Mouse (Mus musculus): ENCODE measurements around the gene Flot2. TPM values are rescaled to one million over a fixed set of nuclear protein-coding genes. Genes with fewer than 3 reads are reported as not detected.
A peak's percentile ranks its signal among the peaks of the same experiment; 100 is the strongest.

Flot2 gene
- total RNA-seq, 2 experiments from 2014 or later = 22.5 to 31.5 TPM

- ATAC-seq (replicated peaks; ENCODE audit: low FRiP score, poor library complexity, severe bottlenecking) = peak; percentile 91
These were observed 22.4 kb downstream of the Flot2 start for GRCm38 (mm10) chr11:78059833-78060757.

DNA sequence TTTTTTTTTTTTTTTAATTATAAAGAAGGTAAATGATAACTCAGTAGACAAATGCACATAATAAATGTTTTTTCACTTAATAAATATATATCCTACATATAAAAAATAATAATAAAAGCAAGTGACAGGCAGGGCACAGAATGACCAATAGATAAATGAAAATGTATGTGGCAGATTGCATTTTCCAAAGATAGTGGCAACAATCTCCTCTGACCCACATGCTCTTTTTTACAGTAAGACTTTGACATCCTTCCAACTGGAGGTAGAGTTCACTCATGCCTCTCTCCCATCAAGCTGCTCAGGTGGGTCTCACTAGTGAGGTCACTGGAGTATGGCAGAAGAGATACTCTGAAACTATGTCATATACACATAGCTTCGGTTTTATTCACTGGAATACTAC lies 24.8 kb downstream of the Flot2 start:
- no peak for ATAC-seq (replicated peaks; ENCODE audit: low FRiP score, poor library complexity, severe bottlenecking)

DNA sequence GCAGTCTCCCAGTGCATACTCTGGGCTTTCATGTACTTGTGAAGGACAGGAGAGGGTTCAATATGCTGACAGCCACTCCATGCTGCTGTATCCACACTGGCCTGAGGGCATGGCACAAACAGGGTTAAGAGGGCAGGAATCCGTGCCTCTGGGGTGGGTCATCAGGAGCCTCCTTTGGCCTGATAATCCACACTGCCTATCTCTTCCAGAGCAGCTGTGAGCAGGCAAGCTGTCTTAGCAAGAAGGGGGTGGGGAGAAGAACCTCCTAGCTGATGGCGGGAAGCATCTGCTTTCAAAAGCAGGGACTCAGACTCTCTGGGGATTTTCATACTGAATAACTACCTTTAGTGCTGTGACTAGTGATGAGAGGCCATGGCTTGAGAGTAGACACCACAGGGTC lies 28.2 kb downstream of the Flot2 start:
- ATAC-seq (replicated peaks; ENCODE audit: low FRiP score, poor library complexity, severe bottlenecking) = peak; percentile 72

- no peak for ATAC-seq (replicated peaks; ENCODE audit: low FRiP score, poor library complexity, severe bottlenecking)
These were observed 28.9 kb downstream of the Flot2 start for GRCm38 (mm10) chr11:78066641-78067040.

GRCm38 (mm10) chr11:78067566-78067965 lies 29.8 kb downstream of the Flot2 start:
- ATAC-seq (replicated peaks; ENCODE audit: low FRiP score, poor library complexity, severe bottlenecking) = no peak

DNA sequence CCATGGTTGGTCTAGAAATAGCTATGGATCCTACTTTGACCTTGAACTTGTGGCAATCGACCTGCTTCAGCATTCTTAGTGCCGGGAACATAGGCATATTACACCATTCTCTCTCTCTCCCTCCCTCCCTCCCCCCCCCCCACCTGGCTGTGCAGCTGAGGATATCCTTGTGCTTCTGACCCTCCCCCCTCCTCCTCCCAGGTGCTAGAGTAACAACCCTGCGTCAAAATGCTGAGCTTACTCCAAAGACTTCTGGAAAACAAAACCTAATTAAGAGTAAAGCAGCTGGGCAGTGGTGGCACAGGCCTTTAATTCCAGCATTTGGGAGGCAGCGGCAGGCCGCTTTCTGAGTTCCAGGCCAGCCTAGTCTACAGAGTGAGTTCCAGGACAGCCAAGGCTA lies 31.4 kb downstream of the Flot2 start:
- ATAC-seq (replicated peaks; ENCODE audit: low FRiP score, poor library complexity, severe bottlenecking) = no peak

- ATAC-seq (replicated peaks; ENCODE audit: low FRiP score, poor library complexity, severe bottlenecking) = peak; percentile 46
These were observed 31.9 kb downstream of the Flot2 start for GRCm38 (mm10) chr11:78069646-78070045.

GRCm38 (mm10) chr11:78071938-78072337 lies 34.2 kb downstream of the Flot2 start:
- ATAC-seq (replicated peaks; ENCODE audit: low FRiP score, poor library complexity, severe bottlenecking) = no peak

GRCm38 (mm10) chr11:78072425-78073130 lies 34.8 kb downstream of the Flot2 start:
- peak; percentile 42 for ATAC-seq (replicated peaks; ENCODE audit: low FRiP score, poor library complexity, severe bottlenecking)

DNA sequence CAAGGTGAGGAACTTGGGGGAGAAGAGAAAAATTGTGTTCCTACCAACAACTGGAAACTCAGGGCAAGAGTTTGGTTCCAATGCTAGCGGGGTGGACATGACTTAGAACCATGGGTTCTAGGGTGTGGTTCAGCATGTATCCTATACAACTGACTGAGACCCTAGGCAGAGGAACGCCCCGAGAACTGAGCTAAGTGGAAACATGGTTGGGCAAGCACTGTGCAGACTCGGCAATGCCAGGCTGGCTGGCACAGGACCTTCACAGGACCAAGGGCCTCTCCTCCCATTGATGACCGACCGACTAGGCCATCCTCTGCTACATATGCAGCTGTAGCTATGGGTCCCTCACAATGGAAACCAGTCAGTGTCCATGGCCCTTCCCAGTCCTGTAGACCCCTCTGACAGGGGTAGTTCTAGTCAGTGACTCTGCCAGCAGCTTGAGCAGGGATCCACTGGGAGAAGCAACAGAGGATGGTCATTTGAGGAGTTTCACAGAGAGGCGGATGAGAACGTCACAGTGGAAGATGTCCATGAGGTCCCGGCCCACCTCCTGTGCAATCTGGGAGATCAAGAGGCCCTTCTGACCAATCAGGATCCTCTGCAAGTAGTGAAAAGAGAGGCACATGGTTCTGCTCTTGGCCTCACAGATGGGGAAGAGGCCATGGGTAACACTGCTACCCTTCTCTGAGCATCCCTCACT lies 36.0 kb downstream of the Flot2 start:
- peak; percentile 51 for ATAC-seq (replicated peaks; ENCODE audit: low FRiP score, poor library complexity, severe bottlenecking)

DNA sequence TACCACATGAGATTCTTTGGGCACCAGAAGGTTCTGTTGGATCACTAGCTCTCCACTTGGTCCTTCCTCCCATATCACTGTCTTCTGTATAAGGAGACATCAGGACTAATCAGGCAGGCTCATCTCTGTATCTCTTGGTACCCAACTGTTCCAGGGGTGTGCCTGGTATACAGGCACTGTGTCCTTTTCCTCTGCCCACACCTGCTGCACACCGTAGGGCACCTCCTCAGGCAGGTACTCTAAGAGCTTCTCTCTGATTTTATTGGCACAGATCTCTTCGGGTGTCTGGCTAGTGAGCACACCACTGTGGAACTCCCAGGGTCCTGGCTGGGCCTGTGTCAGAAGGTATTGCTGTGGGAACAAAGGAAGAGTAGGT lies 36.5 kb downstream of the Flot2 start:
- peak; percentile 14 for ATAC-seq (replicated peaks; ENCODE audit: low FRiP score, poor library complexity, severe bottlenecking)

- ATAC-seq (replicated peaks; ENCODE audit: low FRiP score, poor library complexity, severe bottlenecking) = 0 out of 2 replicates have a peak, but pooled peaks have one; percentile 0
These were observed 36.9 kb downstream of the Flot2 start for GRCm38 (mm10) chr11:78074666-78075065.

GRCm38 (mm10) chr11:78079961-78080921 lies 42.5 kb downstream of the Flot2 start, which contains the start of gene Eral1:
TSS of gene Eral1 (minus strand) at chr11:78080383.
- ATAC-seq (replicated peaks; ENCODE audit: low FRiP score, poor library complexity, severe bottlenecking) = peak; percentile 96

GRCm38 (mm10) chr11:78083595-78083994 lies 45.9 kb downstream of the Flot2 start:
- ATAC-seq (replicated peaks; ENCODE audit: low FRiP score, poor library complexity, severe bottlenecking) = no peak

GRCm38 (mm10) chr11:78086925-78087479 lies 49.3 kb downstream of the Flot2 start:
- ATAC-seq (replicated peaks; ENCODE audit: low FRiP score, poor library complexity, severe bottlenecking) = no peak

- no peak for ATAC-seq (replicated peaks; ENCODE audit: low FRiP score, poor library complexity, severe bottlenecking)
These were observed 50.1 kb downstream of the Flot2 start for GRCm38 (mm10) chr11:78087756-78088281.

DNA sequence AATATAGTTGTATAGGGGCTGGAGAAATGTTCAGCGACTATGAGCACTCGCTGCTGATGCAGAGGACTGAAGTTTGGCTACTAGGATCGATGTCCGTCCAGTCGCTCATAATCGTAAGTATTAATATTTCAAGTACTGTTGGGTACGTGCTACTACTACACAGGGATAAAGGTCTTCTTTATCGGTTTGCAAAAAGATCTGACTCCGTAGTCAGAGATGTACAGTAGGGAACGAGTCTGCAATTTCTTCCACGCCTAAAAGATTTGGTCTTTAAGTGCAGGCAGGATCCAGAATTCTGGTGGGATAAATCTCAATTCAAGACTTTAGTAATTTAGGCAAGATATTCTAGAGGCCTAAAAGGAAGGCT lies 56.4 kb downstream of the Flot2 start:
- peak; percentile 11; the same call in 1 of the 2 replicates for ATAC-seq (replicated peaks; ENCODE audit: low FRiP score, poor library complexity, severe bottlenecking)

GRCm38 (mm10) chr11:78094504-78095143 lies 56.9 kb downstream of the Flot2 start, which contains the start of gene Fam222b:
TSS of gene Fam222b (plus strand) at chr11:78094660.
- peak; percentile 100 for ATAC-seq (replicated peaks; ENCODE audit: low FRiP score, poor library complexity, severe bottlenecking)
